Mouse (Mus musculus) cortical plate, adult 2 months (tissue): Measurements from ENCODE around the gene Ppef2.
"Not testable (repeated sequence)": the region's sequence is repeated elsewhere in the genome, so short reads cannot be mapped to it uniquely, and the experiment has no call there.

Experiments used
- CTCF ChIP-seq: fragments of 200-500 bp; IDR thresholded peaks from 2 replicates; pipeline ENCODE4 v1.5.1; 2011; ENCODE audit warnings: mild to moderate bottlenecking, control low read depth, low read length; ENCODE audit not compliant: insufficient read depth; ENCODE audit errors: extremely low read depth
- POLR2A ChIP-seq: fragments of 200-500 bp; IDR thresholded peaks from 2 replicates; pipeline ENCODE4 v1.6.1; 2011; ENCODE audit warnings: mild to moderate bottlenecking, low read length, control low read depth; ENCODE audit not compliant: insufficient read depth; ENCODE audit errors: extremely low read depth

DNA sequence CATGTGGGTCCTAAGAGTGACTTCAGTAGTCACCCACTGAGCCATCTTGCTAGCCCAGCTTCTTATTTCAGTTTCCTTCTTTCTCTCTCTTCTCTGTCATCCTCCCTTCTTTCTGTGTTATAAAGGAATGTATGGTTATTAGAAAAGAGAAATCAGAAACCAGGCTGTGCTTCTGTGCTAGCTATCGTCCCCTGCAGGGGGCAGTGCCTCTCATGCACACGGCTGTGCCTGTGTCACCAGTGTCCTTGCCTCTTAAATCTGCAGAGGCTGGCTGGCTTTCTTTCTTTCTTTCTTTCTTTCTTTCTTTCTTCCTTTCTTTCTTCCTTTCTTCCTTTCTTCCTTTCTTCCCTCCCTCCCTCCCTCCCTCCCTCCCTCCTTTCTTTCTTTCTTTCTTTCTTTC is 60.4 kb downstream of the Ppef2 start:
- not testable (repeated sequence) for TF ChIP-seq POLR2A
- peak; percentile 68 for TF ChIP-seq CTCF
